Comparison of ENCODE assay signal across 24 mouse cellular contexts in genomic region chr9:98920629-98921523, GRCm38 (mm10). TPM values are rescaled to one million over a fixed set of nuclear protein-coding genes. Genes with fewer than 3 reads are reported as not detected.
DNase-seq lines count a peak whose midpoint lies in the region; TF ChIP-seq lines count a peak whose summit lies in the region.
"Had no signal": no experiment of that assay in that cellular context is flagged by ENCODE, and none has a peak within 500 bp of the region (broad histone marks: within the 10 kb centered on the region; RNA-seq: fewer than 3 reads in every experiment).

No protein-coding gene starts in this region.

- dilution Hi-C loops in CH12.LX (cut with MboI; ENCODE audit: extremely low pct_ligation_motif_present, extremely low pct_unique_long_range_greater_than_20kb, low sequenced_read_pairs): no loop called here

- no peaks in the 10 kb centered on the region for H3K36me3 ChIP-seq in CH12.LX (replicated peaks in 1 of 2; ENCODE audit: control insufficient read depth in 1 of 2, insufficient read depth in 1 of 2, low read length in 1 of 2)
- H3K36me3 ChIP-seq: G1E had no signal

- no peaks in the 10 kb centered on the region for H3K79me2 ChIP-seq in CH12.LX (replicated peaks; ENCODE audit: control insufficient read depth, extremely low read depth, insufficient read depth, poor library complexity, severe bottlenecking)

- peak; percentile 59; the same call in 1 of the 2 replicates for TF ChIP-seq EP300 in CH12.LX (IDR thresholded peaks at IDR 0.05; ENCODE audit: low read length)

- in situ Hi-C loops in CH12.LX (cut with MboI; ENCODE audit: low pct_ligation_motif_present, low pct_unique_long_range_greater_than_20kb, low sequenced_read_pairs): no loop called here

- H3K27ac ChIP-seq in CH12.LX (ENCODE audit: insufficient read depth, low read depth): peak overlapping the region; percentile 56

- no peaks in the 10 kb centered on the region for H3K27me3 ChIP-seq in CH12.LX (replicated peaks)

- peak; percentile 38; the same call in 1 of the 2 replicates for TF ChIP-seq POLR2A in CH12.LX (IDR thresholded peaks at IDR 0.05; ENCODE audit: low read depth, low read length)

- peak overlapping the region; percentile 68 for H3K4me2 ChIP-seq in CH12.LX (ENCODE audit: insufficient read depth, low read depth, poor library complexity, severe bottlenecking)

- no peak for TF ChIP-seq RAD21 in CH12.LX (IDR thresholded peaks at IDR 0.05; ENCODE audit: low read depth, low read length)

- DNase-seq in testis, postnatal 10 days (ENCODE audit: low spot score): peak; percentile 35
- no peak for DNase-seq in testis, postnatal 14 days (ENCODE audit: low spot score)
- DNase-seq in CH12.LX (ENCODE audit: extremely low read depth): peak; percentile 83
- DNase-seq in urinary bladder, postnatal 14 days (ENCODE audit: low spot score): no peak
- DNase-seq: adrenal gland, adult 2 months; adrenal gland, adult 8-10 months; adrenal gland, postnatal 10 days; adrenal gland, postnatal 14 days; adrenal gland, postnatal 25 days; adrenal gland, postnatal 36 days; B cell, adult 2 months; cerebellum, adult 11 months; cerebellum, adult 11-12 months; cerebellum, adult 18-20 months; cerebellum, adult 2 months had no signal

- no peak overlapping the region for H3K9ac ChIP-seq in CH12.LX (ENCODE audit: insufficient read depth, low read depth)

- no peaks in the 10 kb centered on the region for H3K9me3 ChIP-seq in CH12.LX (replicated peaks; ENCODE audit: low read length)
- H3K9me3 ChIP-seq: G1E had no signal

- TF ChIP-seq CTCF in CH12.LX (conservative IDR thresholded peaks at IDR 0.05 in 1 of 2, IDR thresholded peaks at IDR 0.05 in 1 of 2; ENCODE audit: low read depth in 2 of 2, low read length in 2 of 2): no peak

- peaks cover 14 to 43% of the 10 kb centered on the region in 2 experiments for H3K4me1 ChIP-seq in CH12.LX (ENCODE audit: control insufficient read depth in 1 of 2, insufficient read depth in 2 of 2)

- no peak overlapping the region for H3K4me3 ChIP-seq in CH12.LX (replicated peaks in 1 of 3; ENCODE audit: low read depth in 2 of 3, low read length in 2 of 3, poor library complexity in 1 of 3)

TF ChIP-seq in CH12.LX, 34 proteins besides CTCF, POLR2A, EP300 and RAD21:
- peak; percentile 52; the same call in 1 of the 2 replicates for TF ChIP-seq IRF4 (IDR thresholded peaks at IDR 0.05; ENCODE audit: low read depth, low read length)
- 0 out of 2 replicates have a peak, but pooled peaks have one; percentile 16 for TF ChIP-seq CHD2 (IDR thresholded peaks at IDR 0.05; ENCODE audit: low read length)
- peak; percentile 27; the same call in 1 of the 2 replicates for TF ChIP-seq ETS1 (conservative IDR thresholded peaks at IDR 0.05; ENCODE audit: low read depth, low read length)
- TF ChIP-seq MEF2A (IDR thresholded peaks at IDR 0.05; ENCODE audit: borderline replicate concordance, low read depth, low read length): 0 out of 2 replicates have a peak, but pooled peaks have one; percentile 32
- TF ChIP-seq TBP (conservative IDR thresholded peaks at IDR 0.05; ENCODE audit: low read depth, low read length): peak; percentile 92
- 0 out of 2 replicates have a peak, but pooled peaks have one; percentile 62 for TF ChIP-seq MAZ (IDR thresholded peaks at IDR 0.05; ENCODE audit: low read depth, low read length)
- TF ChIP-seq USF1 (IDR thresholded peaks at IDR 0.05; ENCODE audit: low read depth, low read length): no peak
- no peak for TF ChIP-seq MAX (IDR thresholded peaks at IDR 0.05; ENCODE audit: low read length)
- TF ChIP-seq HCFC1 (IDR thresholded peaks at IDR 0.05; ENCODE audit: low read depth, low read length): peak; percentile 23; the same call in 1 of the 2 replicates
- no peak for TF ChIP-seq RCOR1 (conservative IDR thresholded peaks at IDR 0.05; ENCODE audit: low read depth, low read length)
- no peak for TF ChIP-seq MYC (IDR thresholded peaks at IDR 0.05; ENCODE audit: low read depth, low read length)
- peak; percentile 98 for TF ChIP-seq ZMIZ1 (IDR thresholded peaks at IDR 0.05; ENCODE audit: low read depth, low read length)
- TF ChIP-seq MAFK (IDR thresholded peaks at IDR 0.05; ENCODE audit: insufficient replicate concordance, low read length): 0 out of 2 replicates have a peak, but pooled peaks have one; percentile 46

RNA-seq across cellular contexts. Expression of gene 7420426K07Rik, which starts 18.0 kb away (rescaled TPM):
- total RNA-seq in CH12.LX (2012; rRNA removed) (not detected in 2 replicates), CH12.LX (2014; rRNA removed) (not detected in 2 replicates)
- polyA plus RNA-seq in CH12.LX (2012; ENCODE audit: insufficient read length, low read depth): not detected in 2 replicates
- total RNA-seq: adrenal gland, adult 18-20 months; adrenal gland, adult 2 months; adrenal gland, adult 8-10 months; adrenal gland, postnatal 10 days; adrenal gland, postnatal 14 days; adrenal gland, postnatal 25 days; adrenal gland, postnatal 36 days; adrenal gland, postnatal 4 days; G1E; MEL had no signal
- polyA plus RNA-seq: activated CD4-positive, CD25-positive, alpha-beta regulatory T cell, adult 4 months; adrenal gland, adult 2 months; brain, embryonic 14.5 days; C2C12; CD4-positive, CD25-positive, alpha-beta regulatory T cell, adult 4 months; cerebellum, adult 2 months; G1E; Patski had no signal

RNA-seq across cellular contexts. Expression of gene Foxl2, which starts 34.2 kb away (rescaled TPM):
- total RNA-seq in CH12.LX (2012; rRNA removed) (not detected in 2 replicates), CH12.LX (2014; rRNA removed) (not detected in 2 replicates)
- not detected in 2 replicates for polyA plus RNA-seq in CH12.LX (2012; ENCODE audit: insufficient read length, low read depth)
- total RNA-seq: adrenal gland, postnatal 10 days; adrenal gland, postnatal 14 days; adrenal gland, postnatal 25 days; adrenal gland, postnatal 36 days; adrenal gland, postnatal 4 days; G1E; MEL had no signal
- polyA plus RNA-seq: activated CD4-positive, CD25-positive, alpha-beta regulatory T cell, adult 4 months; CD4-positive, CD25-positive, alpha-beta regulatory T cell, adult 4 months; G1E had no signal

RNA-seq across cellular contexts. Expression of gene Prr23a3, which starts 56.3 kb away (rescaled TPM):
- total RNA-seq in CH12.LX (2012; rRNA removed) (not detected in 2 replicates), CH12.LX (2014; rRNA removed) (not detected in 2 replicates)
- polyA plus RNA-seq in CH12.LX (2012; ENCODE audit: insufficient read length, low read depth): not detected in 2 replicates
- total RNA-seq: adrenal gland, adult 18-20 months; adrenal gland, adult 2 months; adrenal gland, adult 8-10 months; adrenal gland, postnatal 10 days; adrenal gland, postnatal 14 days; adrenal gland, postnatal 25 days; adrenal gland, postnatal 36 days; adrenal gland, postnatal 4 days; MEL had no signal
- polyA plus RNA-seq: activated CD4-positive, CD25-positive, alpha-beta regulatory T cell, adult 4 months; adrenal gland, adult 2 months; brain, embryonic 14.5 days; C2C12; CD4-positive, CD25-positive, alpha-beta regulatory T cell, adult 4 months; cerebellum, adult 2 months; G1E; Patski had no signal

Comparison
In these comparisons a context has a peak if more than half of its experiments do, and no peak if none do; other contexts are left out.
1. DNase-seq: peak in testis, postnatal 10 days (single experiment) and CH12.LX (single experiment); none in testis, postnatal 14 days (single experiment) and urinary bladder, postnatal 14 days (single experiment).